Mouse (Mus musculus) liver, embryonic 12.5 days (tissue): ENCODE measurements at regions not wholly inside any gene's neighbourhood (a gene's known extent, or its start where the extent isn't known, plus 50 kb on each side); places are given as distances from the start of the nearest gene placed in this dataset.

Source experiments
- ATAC-seq: fragments of 200-750 bp; cut with Nextera tagmentation; 2 replicates; pipeline ENCODE4 v1.8.0; 2017; ENCODE audit warnings: moderate number of reproducible peaks, mild to moderate bottlenecking, moderate library complexity
- H3K27ac ChIP-seq: fragments of 300-500 bp; sonication (generic); 2 replicates; pipeline ENCODE4 v1.5.1; 2016; ENCODE audit warnings: mild to moderate bottlenecking
- H3K27me3 ChIP-seq: fragments of 300-500 bp; sonication (generic); replicated peaks from 2 replicates; pipeline ENCODE4 v1.6.1; 2016; ENCODE audit warnings: mild to moderate bottlenecking, moderate library complexity
- H3K36me3 ChIP-seq: fragments of 300-500 bp; sonication (generic); 2 replicates; pipeline ENCODE4 v1.6.1; 2016; ENCODE audit warnings: mild to moderate bottlenecking, moderate library complexity
- H3K4me1 ChIP-seq: fragments of 300-500 bp; sonication (generic); 2 replicates; pipeline ENCODE4 v1.6.1; 2016
- H3K4me2 ChIP-seq: fragments of 300-500 bp; sonication (generic); 2 replicates; pipeline ENCODE4 v1.6.1; 2016; ENCODE audit warnings: mild to moderate bottlenecking, moderate library complexity
- H3K4me3 ChIP-seq: fragments of 300-500 bp; sonication (generic); 2 replicates; pipeline ENCODE4 v1.5.1; 2016; ENCODE audit warnings: mild to moderate bottlenecking, moderate library complexity
- H3K9ac ChIP-seq: fragments of 300-500 bp; sonication (generic); 2 replicates; pipeline ENCODE4 v1.6.1; 2016; ENCODE audit warnings: mild to moderate bottlenecking, moderate library complexity
- H3K9me3 ChIP-seq: fragments of 300-500 bp; sonication (generic); replicated peaks from 2 replicates; pipeline ENCODE4 v1.6.1; 2016; ENCODE audit warnings: mild to moderate bottlenecking, moderate library complexity
- WGBS: fragments of 180-500 bp; shearing (Covaris S2); methylation state at CpG from one replicate; pipeline ENCODE4 v1.1.7; 2016; ENCODE audit not compliant: insufficient replicate concordance; 5-methylcytosine and 5-hydroxymethylcytosine counted together

- H3K4me3 ChIP-seq = no peak overlapping the region
- no peak overlapping the region for H3K9ac ChIP-seq
- no peaks in the 10 kb centered on the region for H3K36me3 ChIP-seq
- 39% methylated on average over 1 of the region's 1 CpGs for WGBS
- no peak overlapping the region for H3K4me2 ChIP-seq
- H3K27ac ChIP-seq = no peak overlapping the region
- ATAC-seq = no peak
- H3K4me1 ChIP-seq = no peaks in the 10 kb centered on the region
- no peaks in the 10 kb centered on the region for H3K9me3 ChIP-seq
- no peaks in the 10 kb centered on the region for H3K27me3 ChIP-seq
These were observed 764.5 kb downstream of the Vgll3 start for GRCm38 (mm10) chr16:66579551-66579950.

GRCm38 (mm10) chr16:66585698-66586284 lies 770.7 kb downstream of the Vgll3 start:
- Histone ChIP-seq H3K27me3 (no peaks in the 10 kb centered on the region), H3K9me3 (no peaks in the 10 kb centered on the region), H3K27ac (no peak overlapping the region), H3K4me3 (no peak overlapping the region), H3K4me2 (0 out of 2 replicates have a peak overlapping the region, but pooled peaks have one; percentile 2), H3K36me3 (no peaks in the 10 kb centered on the region), H3K4me1 (no peaks in the 10 kb centered on the region), H3K9ac (no peak overlapping the region)
- WGBS = 17% methylated on average over 12 of the region's 12 CpGs
- no peak for ATAC-seq

GRCm38 (mm10) chr16:66602211-66602610 lies 787.2 kb downstream of the Vgll3 start:
- no peak for ATAC-seq
- Histone ChIP-seq H3K4me2 (no peak overlapping the region), H3K4me1 (no peaks in the 10 kb centered on the region), H3K27ac (no peak overlapping the region), H3K27me3 (no peaks in the 10 kb centered on the region), H3K9ac (no peak overlapping the region), H3K9me3 (no peaks in the 10 kb centered on the region), H3K36me3 (no peaks in the 10 kb centered on the region), H3K4me3 (no peak overlapping the region)
- 60% methylated on average over 2 of the region's 2 CpGs for whole genome bisulfite sequencing

GRCm38 (mm10) chr16:66602686-66603085 lies 787.6 kb downstream of the Vgll3 start:
- no peak for ATAC-seq
- Histone ChIP-seq H3K4me1 (no peaks in the 10 kb centered on the region), H3K9me3 (no peaks in the 10 kb centered on the region), H3K4me3 (no peak overlapping the region), H3K27me3 (no peaks in the 10 kb centered on the region), H3K9ac (no peak overlapping the region), H3K4me2 (no peak overlapping the region), H3K36me3 (no peaks in the 10 kb centered on the region), H3K27ac (no peak overlapping the region)
- WGBS = 58% methylated on average over 3 of the region's 3 CpGs

GRCm38 (mm10) chr16:66603825-66604224 lies 788.8 kb downstream of the Vgll3 start:
- WGBS = 73% methylated on average over 6 of the region's 6 CpGs
- no peaks in the 10 kb centered on the region for H3K4me1 ChIP-seq
- H3K4me2 ChIP-seq = no peak overlapping the region
- H3K9me3 ChIP-seq = no peaks in the 10 kb centered on the region
- H3K4me3 ChIP-seq = no peak overlapping the region
- H3K27ac ChIP-seq = no peak overlapping the region
- H3K27me3 ChIP-seq = no peaks in the 10 kb centered on the region
- no peak overlapping the region for H3K9ac ChIP-seq
- no peaks in the 10 kb centered on the region for H3K36me3 ChIP-seq
- no peak for ATAC-seq
